Mouse (Mus musculus): ENCODE data around the gene Zfp839. TPM values are rescaled to one million over a fixed set of nuclear protein-coding genes. Genes with fewer than 3 reads are reported as not detected.
A peak's percentile ranks its signal among the peaks of the same experiment; 100 is the strongest.

Gene Zfp839
- polyA plus RNA-seq, 1 experiment from 2014 or later: 5.1 TPM

- H3K27ac ChIP-seq (replicated peaks): no peak overlapping the region
- no peak overlapping the region for H3K4me2 ChIP-seq
- H3K9ac ChIP-seq (replicated peaks): no peak overlapping the region
- ATAC-seq (ENCODE audit: low FRiP score): no peak
- no peaks in the 10 kb centered on the region for H3K9me3 ChIP-seq (replicated peaks)
- no peak overlapping the region for H3K4me3 ChIP-seq (replicated peaks)
- WGBS: 87% methylated on average over 8 of the region's 8 CpGs
- no peaks in the 10 kb centered on the region for H3K36me3 ChIP-seq
- H3K4me1 ChIP-seq: no peaks in the 10 kb centered on the region
- no peaks in the 10 kb centered on the region for H3K27me3 ChIP-seq (replicated peaks)
Measured at GRCm38 (mm10) chr12:110819367-110819766, 30.7 kb upstream of the Zfp839 start.

DNA sequence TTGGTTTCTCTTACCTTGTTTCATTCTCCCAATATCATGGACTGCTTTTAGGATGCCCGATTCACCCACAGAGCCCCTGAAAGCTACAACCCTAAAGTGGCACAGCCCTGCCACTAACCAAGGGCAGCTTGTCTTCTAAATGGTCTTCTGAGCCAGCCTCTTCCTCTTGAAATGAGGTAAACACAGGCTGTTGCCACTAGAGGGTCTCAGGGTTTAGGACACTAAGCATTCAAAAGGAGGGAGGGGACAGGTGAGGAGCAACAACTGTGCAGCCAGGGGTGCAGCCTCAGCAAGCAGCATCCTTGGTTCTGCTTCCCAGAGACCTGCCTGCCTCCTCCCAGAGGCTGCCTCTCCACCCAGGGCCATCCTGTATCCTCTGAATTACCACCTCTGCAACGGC, 28.3 kb upstream of the Zfp839 start:
- ATAC-seq (ENCODE audit: low FRiP score): no peak
- Histone ChIP-seq H3K36me3 (no peaks in the 10 kb centered on the region), H3K4me1 (no peaks in the 10 kb centered on the region), H3K27me3 (replicated peaks) (no peaks in the 10 kb centered on the region), H3K9me3 (replicated peaks) (no peaks in the 10 kb centered on the region), H3K9ac (replicated peaks) (no peak overlapping the region), H3K27ac (replicated peaks) (no peak overlapping the region), H3K4me2 (no peak overlapping the region), H3K4me3 (replicated peaks) (no peak overlapping the region)
- WGBS: 85% methylated on average over 2 of the region's 2 CpGs

GRCm38 (mm10) chr12:110822366-110822765, 27.7 kb upstream of the Zfp839 start:
- 88% methylated on average over 7 of the region's 7 CpGs for WGBS
- H3K4me2 ChIP-seq: no peak overlapping the region
- H3K36me3 ChIP-seq: no peaks in the 10 kb centered on the region
- no peak for ATAC-seq (ENCODE audit: low FRiP score)
- H3K4me1 ChIP-seq: no peaks in the 10 kb centered on the region
- no peaks in the 10 kb centered on the region for H3K9me3 ChIP-seq (replicated peaks)
- H3K9ac ChIP-seq (replicated peaks): no peak overlapping the region
- no peak overlapping the region for H3K4me3 ChIP-seq (replicated peaks)
- no peaks in the 10 kb centered on the region for H3K27me3 ChIP-seq (replicated peaks)
- no peak overlapping the region for H3K27ac ChIP-seq (replicated peaks)

- WGBS: 98% methylated on average over 4 of the region's 4 CpGs
- Histone ChIP-seq H3K27ac (replicated peaks) (no peak overlapping the region), H3K4me1 (no peaks in the 10 kb centered on the region), H3K9ac (replicated peaks) (no peak overlapping the region), H3K36me3 (no peaks in the 10 kb centered on the region), H3K27me3 (replicated peaks) (no peaks in the 10 kb centered on the region), H3K4me3 (replicated peaks) (no peak overlapping the region), H3K9me3 (replicated peaks) (no peaks in the 10 kb centered on the region), H3K4me2 (no peak overlapping the region)
- no peak for ATAC-seq (ENCODE audit: low FRiP score)
Measured at GRCm38 (mm10) chr12:110828908-110829307, 21.1 kb upstream of the Zfp839 start.

DNA sequence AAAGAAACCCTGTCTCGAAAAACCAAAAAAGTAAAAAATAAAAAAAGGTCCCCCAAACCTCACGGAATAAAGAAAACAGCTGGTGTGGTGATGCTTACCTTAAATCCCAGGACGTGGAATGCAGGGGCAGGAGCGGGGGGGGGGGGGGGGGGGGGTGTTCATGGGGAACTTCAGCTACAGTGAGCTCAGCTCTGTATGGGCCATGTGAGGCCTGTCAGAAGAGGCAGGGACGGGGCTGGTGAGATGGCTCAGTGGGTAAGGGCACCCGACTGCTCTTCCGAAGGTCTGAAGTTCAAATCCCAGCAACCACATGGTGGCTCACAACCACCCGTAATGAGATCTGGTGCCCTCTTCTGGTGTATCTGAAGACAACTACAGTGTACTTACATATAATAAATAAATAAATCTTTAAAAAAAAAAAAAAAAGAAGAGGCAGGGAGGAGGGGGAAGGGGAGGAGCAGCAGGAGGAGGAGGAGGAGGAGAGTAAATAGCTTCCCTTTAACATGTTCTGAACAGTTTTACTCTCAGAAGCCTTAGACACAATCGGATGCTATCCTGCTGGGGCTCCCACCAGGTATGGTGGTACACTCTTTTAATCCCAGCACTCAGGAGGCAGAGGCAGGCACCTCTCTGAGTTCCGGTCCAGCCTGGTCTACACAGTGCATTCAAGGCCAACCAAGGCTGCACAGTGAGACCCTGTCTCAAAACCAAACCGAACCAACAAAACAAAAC, 19.6 kb upstream of the Zfp839 start:
- H3K4me2 ChIP-seq: no peak overlapping the region
- H3K9ac ChIP-seq (replicated peaks): no peak overlapping the region
- H3K9me3 ChIP-seq (replicated peaks): no peaks in the 10 kb centered on the region
- H3K36me3 ChIP-seq: no peaks in the 10 kb centered on the region
- 87% methylated on average over 10 of the region's 11 CpGs for WGBS
- H3K4me3 ChIP-seq (replicated peaks): no peak overlapping the region
- no peaks in the 10 kb centered on the region for H3K27me3 ChIP-seq (replicated peaks)
- H3K27ac ChIP-seq (replicated peaks): no peak overlapping the region
- no peaks in the 10 kb centered on the region for H3K4me1 ChIP-seq
- no peak for ATAC-seq (ENCODE audit: low FRiP score)

DNA sequence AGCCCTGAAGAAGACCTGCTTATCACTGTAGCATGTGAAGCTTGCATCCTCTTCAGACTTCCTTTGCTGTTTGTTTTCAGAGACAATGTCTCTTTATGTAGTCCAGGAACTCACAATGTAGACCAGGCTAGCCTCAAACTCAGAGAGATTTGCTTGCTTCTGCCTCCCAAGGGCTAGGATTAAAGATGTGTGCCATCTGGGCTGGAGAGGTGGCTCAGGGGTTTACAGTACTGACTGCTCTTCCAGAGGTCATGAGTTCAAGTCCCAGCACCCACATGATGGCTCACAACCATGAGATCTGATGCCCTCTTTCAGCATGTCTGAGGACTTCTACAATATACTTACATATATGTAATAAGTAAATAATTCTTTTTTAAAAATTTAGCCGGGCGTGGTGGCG, 14.9 kb upstream of the Zfp839 start:
- H3K4me3 ChIP-seq (replicated peaks): no peak overlapping the region
- no peaks in the 10 kb centered on the region for H3K9me3 ChIP-seq (replicated peaks)
- no peak overlapping the region for H3K27ac ChIP-seq (replicated peaks)
- no peaks in the 10 kb centered on the region for H3K27me3 ChIP-seq (replicated peaks)
- H3K4me2 ChIP-seq: no peak overlapping the region
- no peak for ATAC-seq (ENCODE audit: low FRiP score)
- peaks cover 19% of the 10 kb centered on the region for H3K4me1 ChIP-seq
- no peaks in the 10 kb centered on the region for H3K36me3 ChIP-seq
- WGBS: 98% methylated on average over 3 of the region's 3 CpGs
- H3K9ac ChIP-seq (replicated peaks): no peak overlapping the region

DNA sequence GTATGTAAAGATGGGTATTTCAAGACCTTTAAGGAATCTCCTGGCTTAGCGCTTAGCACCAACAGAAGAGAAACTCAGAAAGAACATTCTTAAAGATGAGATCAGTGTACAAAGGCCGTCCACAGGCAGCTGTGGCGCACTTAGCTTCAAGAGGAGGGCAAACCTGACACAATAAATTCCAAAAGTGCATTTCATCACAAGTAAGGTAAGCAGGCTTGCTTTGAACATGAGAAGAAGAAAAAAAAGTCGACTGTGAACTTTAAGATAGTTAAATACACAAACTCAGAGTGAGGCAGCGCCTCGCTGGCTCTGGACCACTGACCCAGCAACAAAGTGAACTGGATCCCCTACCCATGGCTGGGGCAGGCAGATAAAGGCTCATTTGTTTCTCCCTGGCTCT, 13.3 kb upstream of the Zfp839 start:
- Histone ChIP-seq H3K4me3 (replicated peaks) (no peak overlapping the region), H3K9ac (replicated peaks) (no peak overlapping the region), H3K27ac (replicated peaks) (peak overlapping the region; percentile 60), H3K36me3 (no peaks in the 10 kb centered on the region), H3K4me2 (no peak overlapping the region), H3K27me3 (replicated peaks) (no peaks in the 10 kb centered on the region), H3K9me3 (replicated peaks) (no peaks in the 10 kb centered on the region), H3K4me1 (peaks cover 20% of the 10 kb centered on the region)
- WGBS: 42% methylated on average over 6 of the region's 6 CpGs
- no peak for ATAC-seq (ENCODE audit: low FRiP score)

GRCm38 (mm10) chr12:110837192-110837841, 12.7 kb upstream of the Zfp839 start:
- H3K9me3 ChIP-seq (replicated peaks): no peaks in the 10 kb centered on the region
- peaks cover 20% of the 10 kb centered on the region for H3K4me1 ChIP-seq
- H3K4me2 ChIP-seq: no peak overlapping the region
- no peak overlapping the region for H3K9ac ChIP-seq (replicated peaks)
- H3K4me3 ChIP-seq (replicated peaks): no peak overlapping the region
- WGBS: 34% methylated on average over 5 of the region's 5 CpGs
- no peaks in the 10 kb centered on the region for H3K36me3 ChIP-seq
- H3K27ac ChIP-seq (replicated peaks): peak overlapping the region; percentile 60
- H3K27me3 ChIP-seq (replicated peaks): no peaks in the 10 kb centered on the region
- ATAC-seq (ENCODE audit: low FRiP score): no peak

GRCm38 (mm10) chr12:110837850-110838249, 12.2 kb upstream of the Zfp839 start:
- H3K4me1 ChIP-seq: peaks cover 20% of the 10 kb centered on the region
- H3K27ac ChIP-seq (replicated peaks): no peak overlapping the region
- H3K27me3 ChIP-seq (replicated peaks): no peaks in the 10 kb centered on the region
- no peak for ATAC-seq (ENCODE audit: low FRiP score)
- no peaks in the 10 kb centered on the region for H3K36me3 ChIP-seq
- H3K9ac ChIP-seq (replicated peaks): no peak overlapping the region
- no peak overlapping the region for H3K4me2 ChIP-seq
- H3K4me3 ChIP-seq (replicated peaks): no peak overlapping the region
- 85% methylated on average over 8 of the region's 8 CpGs for WGBS
- no peaks in the 10 kb centered on the region for H3K9me3 ChIP-seq (replicated peaks)

DNA sequence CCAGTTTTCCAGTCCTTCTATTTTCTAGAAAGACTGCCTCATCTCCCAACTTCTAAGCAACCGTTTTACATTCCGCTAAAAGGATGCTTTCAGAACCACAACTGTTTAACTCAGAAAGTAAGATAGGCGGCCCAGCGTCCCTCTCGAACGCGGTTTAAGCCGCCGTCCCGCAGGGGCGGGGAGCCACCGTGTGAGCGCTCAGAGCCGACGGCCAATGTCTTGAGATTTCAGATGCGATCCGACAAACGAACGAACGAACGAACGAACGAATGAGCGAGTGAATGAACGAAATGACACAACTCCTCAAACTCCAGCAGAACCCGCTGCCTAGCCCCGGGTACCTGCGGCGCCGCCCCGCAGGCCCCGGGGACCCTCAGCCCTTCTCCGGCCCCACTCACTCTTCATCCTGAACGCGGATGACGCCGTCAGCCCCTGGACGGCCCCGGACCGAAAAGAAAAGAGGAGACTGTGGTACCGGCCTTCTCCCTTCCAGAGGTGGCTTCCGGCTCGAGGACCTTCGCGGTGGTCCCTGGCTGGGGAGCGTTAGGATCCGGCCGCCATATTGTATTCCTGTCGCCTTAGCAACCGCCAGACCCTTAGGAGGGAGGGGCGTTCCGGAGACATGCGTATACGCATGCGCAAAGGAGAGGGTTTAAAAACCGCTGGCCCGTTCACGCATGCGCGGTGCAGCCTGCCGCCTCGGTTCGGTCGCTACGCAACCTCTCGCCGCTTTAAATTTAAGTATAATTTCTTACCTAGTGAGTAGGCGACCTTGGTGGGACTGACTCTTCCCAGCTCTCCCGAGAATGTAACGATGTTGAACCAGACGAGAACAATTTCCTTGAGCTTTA, 9.5 kb upstream of the Zfp839 start, which contains the start of gene Mok:
TSS of gene Mok (minus strand) at position 592 of the 851 bp plus-strand sequence.
- WGBS: under 1% methylated on average over 71 of the region's 71 CpGs
- peaks cover 38% of the 10 kb centered on the region for H3K4me1 ChIP-seq
- H3K27ac ChIP-seq (replicated peaks): peak within 1 kb of the TSS; percentile 75
- no peaks in the 10 kb centered on the region for H3K9me3 ChIP-seq (replicated peaks)
- ATAC-seq (ENCODE audit: low FRiP score): peak; percentile 88
- H3K36me3 ChIP-seq: no peaks in the 10 kb centered on the region
- peak within 1 kb of the TSS; percentile 73 for H3K4me3 ChIP-seq (replicated peaks)
- H3K9ac ChIP-seq (replicated peaks): peak within 1 kb of the TSS; percentile 58
- peaks cover 17% of the 10 kb centered on the region for H3K27me3 ChIP-seq (replicated peaks)
- peak within 1 kb of the TSS; percentile 65 for H3K4me2 ChIP-seq

DNA sequence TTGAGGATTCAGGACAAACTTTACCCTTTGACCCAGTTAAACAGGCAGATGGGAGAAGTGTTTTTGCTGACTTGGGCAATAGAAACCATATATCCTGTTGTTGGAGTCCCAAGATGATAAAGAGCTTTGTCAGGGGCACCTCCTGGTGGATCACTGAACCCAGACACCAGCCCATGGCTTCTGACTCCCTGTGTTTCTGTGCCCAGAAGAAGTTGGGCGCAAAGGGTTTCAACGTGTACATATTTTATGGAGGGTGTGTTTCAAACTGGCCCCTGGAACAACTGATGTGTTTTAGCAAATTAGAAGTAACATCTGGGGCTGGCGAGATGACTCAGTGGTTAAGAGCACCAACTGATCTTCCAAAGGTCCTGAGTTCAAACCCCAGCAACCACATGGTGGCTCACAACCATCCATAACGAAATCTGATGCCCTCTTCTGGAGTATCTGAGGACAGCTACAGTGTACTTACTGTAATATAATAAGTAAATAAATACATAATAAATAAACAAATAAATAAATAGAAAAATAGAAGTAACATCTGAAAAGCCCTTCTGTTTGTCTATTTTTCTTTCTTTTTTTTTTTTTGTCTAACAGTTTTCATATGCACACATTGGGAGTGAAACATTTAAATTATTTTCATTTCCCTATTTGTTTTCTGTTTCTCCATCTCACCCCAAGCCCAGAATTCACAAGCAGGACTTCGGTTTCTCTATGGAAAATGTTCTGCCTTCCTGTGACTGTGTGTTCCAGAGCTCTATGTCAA, 8.1 kb upstream of the Zfp839 start:
- H3K9ac ChIP-seq (replicated peaks): no peak overlapping the region
- WGBS: 76% methylated on average over 5 of the region's 5 CpGs
- no peaks in the 10 kb centered on the region for H3K9me3 ChIP-seq (replicated peaks)
- no peaks in the 10 kb centered on the region for H3K36me3 ChIP-seq
- H3K4me1 ChIP-seq: peaks cover 43% of the 10 kb centered on the region
- H3K4me2 ChIP-seq: 0 out of 2 replicates have a peak overlapping the region, but pooled peaks have one; percentile 65
- H3K4me3 ChIP-seq (replicated peaks): no peak overlapping the region
- peaks cover 29% of the 10 kb centered on the region for H3K27me3 ChIP-seq (replicated peaks)
- no peak for ATAC-seq (ENCODE audit: low FRiP score)
- H3K27ac ChIP-seq (replicated peaks): no peak overlapping the region

Data from neural tube, embryonic 15.5 days (tissue).